ENCODE assay signal across 8 mouse cellular contexts in the genomic region with DNA sequence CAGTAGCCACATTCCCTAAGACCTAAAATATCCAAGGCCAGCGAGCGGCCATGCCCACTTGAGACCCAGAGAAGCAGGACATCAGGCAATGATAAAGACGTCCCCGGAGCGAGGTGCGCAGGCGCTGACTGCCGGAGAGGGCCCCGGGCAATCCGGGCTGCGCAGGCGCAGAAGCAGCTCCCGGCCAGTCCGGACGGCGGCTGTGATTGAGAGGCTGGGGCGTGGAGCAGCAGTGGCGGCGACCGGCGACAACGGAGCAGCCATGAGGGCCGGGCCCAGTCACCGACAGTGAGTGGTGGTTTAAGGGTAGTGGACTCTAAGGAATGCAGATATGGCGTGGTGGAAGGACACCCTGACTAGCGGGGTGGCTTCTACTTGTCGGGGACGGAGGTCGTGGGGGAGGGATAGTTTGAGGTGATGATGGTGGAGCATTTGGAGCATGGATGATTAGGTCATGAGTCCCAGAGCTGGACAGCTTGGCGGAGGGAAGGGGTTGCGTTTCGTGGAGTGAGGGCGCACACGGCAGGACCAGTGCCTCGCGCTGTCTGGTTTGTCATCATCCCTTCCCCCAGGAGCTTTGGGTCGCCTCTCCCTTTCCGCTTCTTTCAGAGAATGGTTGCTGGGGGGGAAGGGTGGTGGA. TPM values are rescaled to one million over a fixed set of nuclear protein-coding genes. Genes with fewer than 3 reads are reported as not detected.
DNase-seq lines count a peak whose midpoint lies in the region; ATAC-seq lines count a peak whose summit lies in the region.

Fam222b (plus strand) TSS at position 157 of the 640 bp plus-strand sequence.

- H3K4me2 ChIP-seq in heart, embryonic 13.5 days = peak within 1 kb of the TSS; percentile 87
- peak within 1 kb of the TSS; percentile 92 for H3K4me2 ChIP-seq in liver, embryonic 12.5 days
- H3K4me2 ChIP-seq in stomach, embryonic 15.5 days = peak within 1 kb of the TSS; percentile 73

- H3K27me3 ChIP-seq in heart, embryonic 13.5 days (replicated peaks) = no peaks in the 10 kb centered on the region
- no peaks in the 10 kb centered on the region for H3K27me3 ChIP-seq in liver, embryonic 12.5 days (replicated peaks)
- no peaks in the 10 kb centered on the region for H3K27me3 ChIP-seq in stomach, embryonic 15.5 days (replicated peaks)

- H3K4me1 ChIP-seq in heart, embryonic 13.5 days = peaks cover 40% of the 10 kb centered on the region
- peaks cover 37% of the 10 kb centered on the region for H3K4me1 ChIP-seq in liver, embryonic 12.5 days
- peaks cover 13% of the 10 kb centered on the region; the same call in 1 of the 2 replicates for H3K4me1 ChIP-seq in stomach, embryonic 15.5 days

- under 1% methylated on average over 38 of the region's 38 CpGs for WGBS in heart, embryonic 13.5 days
- WGBS in liver, embryonic 12.5 days (ENCODE audit: insufficient replicate concordance) = under 1% methylated on average over 38 of the region's 38 CpGs
- WGBS in stomach, embryonic 15.5 days = under 1% methylated on average over 38 of the region's 38 CpGs

- H3K27ac ChIP-seq in heart, embryonic 13.5 days (replicated peaks) = peak within 1 kb of the TSS; percentile 93
- peak within 1 kb of the TSS; percentile 52; the same call in 1 of the 2 replicates for H3K27ac ChIP-seq in liver, embryonic 12.5 days
- peak within 1 kb of the TSS; percentile 61; the same call in 1 of the 2 replicates for H3K27ac ChIP-seq in stomach, embryonic 15.5 days

- peaks cover 12% of the 10 kb centered on the region; the same call in 1 of the 2 replicates for H3K36me3 ChIP-seq in heart, embryonic 13.5 days
- H3K36me3 ChIP-seq in liver, embryonic 12.5 days = 0 out of 2 replicates have a peak, but pooled peaks cover 5% of the 10 kb centered on the region
- H3K36me3 ChIP-seq in stomach, embryonic 15.5 days = no peaks in the 10 kb centered on the region

- ATAC-seq in erythroid progenitor cell, adult 5-6 weeks (replicated peaks; ENCODE audit: low FRiP score, poor library complexity, severe bottlenecking) = peak; percentile 99
- ATAC-seq in heart, embryonic 13.5 days (ENCODE audit: extremely low read depth, insufficient number of reproducible peaks, low FRiP score, low TSS enrichment) = peak; percentile 87
- ATAC-seq in liver, embryonic 12.5 days = peak; percentile 90
- peak; percentile 95 for ATAC-seq in stomach, embryonic 15.5 days (ENCODE audit: insufficient read depth, low FRiP score, low read depth)

- no peaks in the 10 kb centered on the region for H3K9me3 ChIP-seq in heart, embryonic 13.5 days
- no peaks in the 10 kb centered on the region for H3K9me3 ChIP-seq in liver, embryonic 12.5 days (replicated peaks)
- no peaks in the 10 kb centered on the region for H3K9me3 ChIP-seq in stomach, embryonic 15.5 days

- H3K9ac ChIP-seq in heart, embryonic 13.5 days = peak within 1 kb of the TSS; percentile 95
- peak within 1 kb of the TSS; percentile 65 for H3K9ac ChIP-seq in liver, embryonic 12.5 days
- H3K9ac ChIP-seq in stomach, embryonic 15.5 days = peak within 1 kb of the TSS; percentile 74

- H3K4me3 ChIP-seq in heart, embryonic 13.5 days = peak within 1 kb of the TSS; percentile 82
- peak within 1 kb of the TSS; percentile 68 for H3K4me3 ChIP-seq in liver, embryonic 12.5 days
- peak within 1 kb of the TSS; percentile 87 for H3K4me3 ChIP-seq in stomach, embryonic 15.5 days (replicated peaks)

- peak; percentile 89 for DNase-seq in CD4-positive helper T cell, adult 2 months (ENCODE audit: low read depth, low spot score)
- DNase-seq in brain, embryonic 18.5 days (ENCODE audit: low read depth, low spot score) = peak; percentile 72
- peak; percentile 96 for DNase-seq in kidney, postnatal 10 days
- DNase-seq in natural killer cell, adult 2 months (ENCODE audit: low spot score in 2 of 2) = peak; percentile 89 to 91

RNA-seq across cellular contexts. Expression of gene Fam222b, which starts in this region (rescaled TPM):
- 2.9 and 4.3 TPM in 2 replicates for total RNA-seq in erythroid progenitor cell, adult 5-6 weeks (2015; ENCODE audit: low replicate concordance)
- 0.45 and 1.5 TPM in 2 replicates for total RNA-seq in erythroid progenitor cell, adult 5-6 weeks (2017; ENCODE audit: low replicate concordance)
- 16.5 and 17.7 TPM in 2 replicates for polyA plus RNA-seq in heart, embryonic 13.5 days (2015; fragmentation: Nextera tagmentation; extraction: Ambion mirVana)
- 6.0 and 6.7 TPM in 2 replicates for polyA plus RNA-seq in liver, embryonic 12.5 days (2016; fragmentation: Nextera tagmentation; extraction: Ambion mirVana)
- polyA plus RNA-seq in stomach, embryonic 15.5 days (2015; fragmentation: Nextera tagmentation; extraction: Ambion mirVana) = 10.2 and 10.6 TPM in 2 replicates

Comparison
In these comparisons a context has a peak if more than half of its experiments do, and no peak if none do; other contexts are left out.
1. Peak in every context shown above with its lines: DNase-seq, ATAC-seq, H3K4me3 ChIP-seq and H3K27ac ChIP-seq.